Mouse (Mus musculus) left cerebral cortex, adult 2 months (tissue): ENCODE measurements around the gene Heatr9. TPM values are rescaled to one million over a fixed set of nuclear protein-coding genes. Genes with fewer than 3 reads are reported as not detected.
"Not testable (repeated sequence)": the region's sequence is repeated elsewhere in the genome, so short reads cannot be mapped to it uniquely, and the experiment has no call there.

ENCODE experiments used
- DNase-seq, 2 experiments: peaks; one replicate each; pipeline ENCODE4 v3.0.0; 2021 to 2022; ENCODE audit warnings: low spot score in 2 of 2, mixed read lengths in 1 of 2; ENCODE audit errors: extremely low spot score in 1 of 2
- H3K27ac ChIP-seq: fragments of 200-600 bp; 2 replicates; pipeline ENCODE4 v1.8.1; 2022
- H3K4me3 ChIP-seq: fragments of 200-600 bp; 2 replicates; pipeline ENCODE4 v1.8.1; 2022
- CTCF ChIP-seq: fragments of 200-600 bp; IDR thresholded peaks from 2 replicates; pipeline ENCODE4 v1.8.1; 2022; ENCODE audit warnings: antibody characterized with exemption, mild to moderate bottlenecking, moderate library complexity
- intact Hi-C: fragments of 180-260 bp; cut with DNase I; formaldehyde crosslinking; loops from one replicate; pipeline ENCODE4 v1.15.1; 2025
- long read RNA-seq, 2 experiments: library from polyadenylated mRNA; stranded (forward); transcript quantifications; one replicate each; pipeline ENCODE4 v2.0.0; 2021; ENCODE audit warnings: borderline mapping rate in 2 of 2
- total RNA-seq, 2 experiments: library from RNA; stranded (reverse); gene quantifications; 2 replicates each; pipeline ENCODE4 v1.2.3; 2021

The Heatr9 gene
- not detected for total RNA-seq
- long read RNA-seq, experiment 1: 0 reads
- long read RNA-seq, experiment 2: 0 reads

DNA sequence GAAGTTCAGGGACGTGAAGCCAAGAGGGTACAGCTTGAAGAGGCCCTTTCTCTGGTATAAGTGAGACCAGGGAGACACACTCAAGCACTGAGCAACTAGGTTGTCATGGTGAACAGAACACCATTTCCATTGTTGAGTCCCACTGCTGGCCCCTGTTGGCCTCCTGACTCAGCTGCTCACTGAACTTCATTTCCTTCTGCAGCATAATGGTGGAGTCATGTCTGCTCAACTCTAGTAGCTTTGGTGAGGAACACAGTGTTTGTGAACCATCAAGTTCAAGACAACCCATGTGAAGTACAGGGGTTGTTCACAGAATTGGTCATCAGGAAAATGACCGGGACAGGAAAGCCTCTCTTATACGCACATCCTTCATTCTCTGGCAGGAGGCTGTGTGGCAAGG lies at the start of gene Heatr9:
Heatr9 (minus strand) TSS at position 101 of the 400 bp plus-strand sequence.
- H3K4me3 ChIP-seq: no peak within 1 kb of the TSS
- no peak for DNase-seq

DNA sequence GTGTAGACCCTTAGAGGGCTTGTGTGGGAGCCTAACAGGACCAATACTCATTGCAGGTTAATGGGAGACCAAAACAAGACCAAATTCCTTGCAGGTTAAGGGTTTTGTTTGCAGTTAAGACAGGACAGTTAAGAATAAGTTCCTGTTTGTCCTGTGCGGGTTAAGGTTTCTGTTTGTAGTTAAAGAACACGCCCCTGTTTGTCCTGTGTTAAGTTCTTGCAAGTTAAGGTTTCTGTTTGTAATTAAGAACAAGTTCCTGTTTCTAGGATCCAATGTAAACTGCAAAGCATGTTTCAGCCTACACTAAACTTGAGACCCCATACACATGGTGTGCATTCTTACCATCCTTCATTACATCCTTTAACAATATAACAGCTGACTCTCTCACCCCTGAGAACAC lies 48.2 kb upstream of the Heatr9 start:
- DNase-seq: no peak
- Histone ChIP-seq H3K27ac (no peak overlapping the region), H3K4me3 (no peak overlapping the region)
- TF ChIP-seq CTCF: no peak
- intact Hi-C loops: no loop called here

More for the DNA sequence above, at the start of gene Heatr9:
- H3K27ac ChIP-seq: no peak within 1 kb of the TSS
- intact Hi-C loops: no loop called here
- no peak for TF ChIP-seq CTCF

DNA sequence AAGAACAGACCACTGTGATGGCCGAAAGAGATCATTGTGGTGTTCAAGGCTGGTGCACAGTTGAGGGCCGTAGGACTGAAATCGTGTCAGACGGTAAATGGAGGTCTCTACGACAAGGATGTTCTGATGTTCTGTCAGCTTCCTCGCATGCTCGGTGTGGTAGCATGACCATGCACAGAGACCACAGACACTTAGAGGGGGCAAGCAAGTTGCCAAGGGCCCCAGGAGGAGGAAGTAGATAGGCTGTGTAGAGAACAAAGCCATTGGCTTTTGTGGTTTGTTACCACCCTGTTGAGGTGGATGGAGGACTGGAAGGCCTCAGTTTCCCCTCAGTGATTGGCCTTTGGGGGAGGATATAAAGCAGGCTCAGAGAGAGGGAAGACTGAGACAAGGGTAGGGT lies 47.3 kb upstream of the Heatr9 start:
- TF ChIP-seq CTCF: no peak
- DNase-seq: no peak
- H3K4me3 ChIP-seq: no peak overlapping the region
- H3K27ac ChIP-seq: no peak overlapping the region
- intact Hi-C loops: no loop called here

DNA sequence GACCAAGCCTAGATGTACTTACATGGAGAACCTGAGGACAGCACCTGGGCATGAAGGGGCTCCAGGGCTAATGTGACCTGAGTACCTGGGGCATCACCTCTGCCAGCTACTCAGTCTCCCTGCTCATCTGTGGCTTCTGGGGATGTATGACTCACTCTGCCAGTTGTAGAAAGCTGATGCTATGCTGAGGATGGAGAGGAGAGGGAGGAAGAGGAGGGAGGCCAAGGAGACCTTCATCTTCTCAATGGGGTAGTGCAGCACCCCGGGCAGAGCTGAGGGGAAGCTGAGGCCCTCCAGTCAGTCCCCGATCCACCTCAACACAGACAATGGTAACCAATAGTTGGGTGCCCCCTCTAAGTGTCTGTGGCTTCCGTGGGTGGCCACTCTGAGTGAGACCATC lies 46.8 kb upstream of the Heatr9 start:
- intact Hi-C loops: no loop called here

DNA sequence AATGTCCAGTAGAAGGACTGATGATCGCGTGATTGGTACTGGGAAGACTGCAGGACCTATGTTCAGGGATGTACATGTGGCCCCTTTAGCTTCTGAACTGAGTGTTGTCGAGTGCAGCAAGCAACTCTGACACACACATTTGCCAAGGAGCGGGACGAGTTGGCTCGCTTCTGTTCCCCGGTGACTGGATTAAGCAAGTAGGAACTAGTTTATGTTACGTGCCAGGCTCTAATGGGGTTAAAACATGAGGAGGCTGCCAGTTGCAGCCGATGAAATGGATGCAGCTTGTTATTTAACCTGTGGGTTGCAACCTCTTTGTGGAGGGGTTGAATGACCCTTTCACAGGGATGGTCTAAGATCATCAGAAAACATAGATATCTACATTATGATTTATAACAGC lies 46.1 kb upstream of the Heatr9 start:
- no peak for DNase-seq
- intact Hi-C loops: no loop called here
- no peak overlapping the region for H3K27ac ChIP-seq
- TF ChIP-seq CTCF: no peak
- no peak overlapping the region for H3K4me3 ChIP-seq

More for the DNA sequence above, 46.8 kb upstream of the Heatr9 start:
- no peak overlapping the region for H3K27ac ChIP-seq
- no peak for DNase-seq
- no peak overlapping the region for H3K4me3 ChIP-seq
- no peak for TF ChIP-seq CTCF

DNA sequence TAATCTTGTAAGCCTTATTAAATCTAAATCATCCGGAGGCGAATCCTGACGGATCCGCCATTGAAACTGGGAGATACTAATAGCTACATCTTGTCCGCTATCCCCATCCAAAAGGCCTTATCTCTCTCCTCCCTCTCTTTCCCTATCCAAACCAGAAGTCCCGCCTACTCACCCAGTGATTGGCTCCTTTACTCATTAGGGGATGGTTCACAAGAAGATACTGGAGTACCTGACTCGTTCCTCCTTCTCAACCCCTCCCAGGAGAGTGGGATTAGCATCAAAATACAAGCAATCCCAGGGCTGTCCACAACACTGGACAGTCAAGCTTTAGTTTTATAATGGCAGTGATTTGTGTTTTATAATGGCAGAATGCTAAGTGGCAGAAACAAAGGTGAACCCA lies 45.3 kb upstream of the Heatr9 start:
- TF ChIP-seq CTCF: no peak
- intact Hi-C loops: no loop called here
- Histone ChIP-seq H3K4me3 (no peak overlapping the region), H3K27ac (no peak overlapping the region)
- no peak for DNase-seq

DNA sequence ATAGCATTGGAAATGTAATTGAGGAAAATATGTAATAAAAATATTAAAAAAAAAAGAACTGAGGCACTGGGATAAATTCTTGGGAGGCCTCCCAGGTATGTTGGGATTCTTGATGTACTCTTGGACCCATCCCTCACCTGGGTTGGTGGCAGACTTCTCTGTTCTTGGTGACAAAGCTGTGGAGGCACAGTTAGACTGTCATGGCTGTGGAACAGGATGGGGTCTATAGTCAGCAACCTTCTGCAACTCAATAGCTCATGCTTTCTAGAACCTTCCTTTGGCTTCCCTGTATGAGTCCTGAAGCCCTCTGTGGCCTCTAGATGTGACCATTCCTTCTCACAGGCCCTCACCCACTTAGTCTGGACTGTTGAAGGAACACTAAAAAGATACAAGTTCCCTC lies 44.6 kb upstream of the Heatr9 start:
- intact Hi-C loops: no loop called here
- no peak overlapping the region for H3K4me3 ChIP-seq
- no peak for DNase-seq
- H3K27ac ChIP-seq: no peak overlapping the region
- no peak for TF ChIP-seq CTCF

DNA sequence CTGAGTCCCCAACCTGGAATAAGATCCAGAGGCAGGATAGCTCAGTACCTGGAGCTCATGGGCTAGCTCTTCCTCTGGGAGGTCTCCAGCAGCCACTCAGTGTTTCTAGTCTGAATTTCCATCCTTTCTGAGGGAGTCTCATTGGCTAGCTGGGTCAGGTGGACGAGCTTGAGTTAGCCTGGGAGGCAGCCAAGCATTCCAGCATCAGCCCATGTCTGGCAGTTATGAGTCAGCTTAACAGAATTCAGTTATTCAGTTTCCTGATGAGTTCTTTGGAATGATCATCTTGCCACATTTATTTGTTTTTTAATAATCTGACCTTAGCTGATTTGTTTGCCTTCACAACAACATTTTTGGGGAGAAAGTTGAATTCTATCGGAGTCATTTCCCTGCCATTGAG lies 41.8 kb upstream of the Heatr9 start:
- no peak for DNase-seq
- TF ChIP-seq CTCF: no peak
- Histone ChIP-seq H3K4me3 (no peak overlapping the region), H3K27ac (no peak overlapping the region)
- intact Hi-C loops: loop anchor here (5.0 kb wide), 1 partner anchor 69 kb away; no protein-coding TSS in a partner anchor

DNA sequence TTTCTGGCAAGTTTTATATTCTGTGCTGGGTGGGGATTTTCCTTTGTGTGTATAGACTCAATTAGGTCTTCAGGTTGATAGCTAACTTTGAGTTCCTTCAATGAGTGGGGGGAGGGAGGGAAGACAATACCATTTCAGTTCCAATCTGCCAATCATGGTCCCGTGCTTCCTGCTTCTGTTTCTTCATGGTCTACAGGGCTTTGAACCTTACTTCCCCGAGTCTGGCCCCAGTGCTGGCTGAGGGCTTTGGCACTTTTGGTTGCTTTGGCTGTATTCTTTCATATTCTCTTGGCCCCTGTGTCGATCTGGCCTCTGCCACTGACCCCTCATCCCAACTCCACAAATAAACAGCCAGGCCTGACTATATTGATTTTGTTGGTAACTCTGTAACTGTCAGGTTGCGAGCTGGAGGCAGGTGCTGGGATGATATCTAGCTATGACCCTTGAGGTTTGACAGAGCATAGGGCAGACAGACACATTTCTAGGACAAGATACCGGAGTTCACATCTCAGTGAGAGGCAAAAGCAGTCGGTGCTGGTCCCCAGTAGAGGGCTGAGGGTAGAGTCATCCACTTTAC lies 40.4 kb upstream of the Heatr9 start:
- intact Hi-C loops: loop anchor here (5.0 kb wide), 1 partner anchor 70 kb away; no protein-coding TSS in a partner anchor
- TF ChIP-seq CTCF: no peak
- DNase-seq: no peak
- H3K4me3 ChIP-seq: no peak overlapping the region
- no peak overlapping the region for H3K27ac ChIP-seq

DNA sequence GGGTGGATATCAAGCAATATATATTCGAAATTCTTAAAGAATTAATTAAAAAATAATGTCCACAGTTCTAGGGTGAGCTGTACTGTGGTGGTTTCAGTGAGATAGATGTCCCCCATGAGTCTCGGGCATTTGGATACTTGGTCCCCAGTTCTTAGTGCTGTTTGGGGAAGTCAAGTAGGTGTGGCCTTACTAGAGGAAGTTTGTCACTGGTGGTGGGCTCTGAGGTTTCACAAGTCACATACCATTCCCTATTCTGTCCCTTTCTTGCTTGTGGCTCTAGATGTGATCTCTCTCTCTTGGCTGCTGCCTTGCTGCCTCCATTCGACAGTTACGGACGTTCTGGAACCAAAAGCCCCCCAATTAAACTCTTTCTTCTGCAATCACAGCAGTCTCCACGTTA lies 38.4 kb upstream of the Heatr9 start:
- H3K4me3 ChIP-seq: no peak overlapping the region
- intact Hi-C loops: loop anchor here (5.0 kb wide), 1 partner anchor 72 kb away; no protein-coding TSS in a partner anchor
- DNase-seq: no peak
- no peak for TF ChIP-seq CTCF
- H3K27ac ChIP-seq: no peak overlapping the region

DNA sequence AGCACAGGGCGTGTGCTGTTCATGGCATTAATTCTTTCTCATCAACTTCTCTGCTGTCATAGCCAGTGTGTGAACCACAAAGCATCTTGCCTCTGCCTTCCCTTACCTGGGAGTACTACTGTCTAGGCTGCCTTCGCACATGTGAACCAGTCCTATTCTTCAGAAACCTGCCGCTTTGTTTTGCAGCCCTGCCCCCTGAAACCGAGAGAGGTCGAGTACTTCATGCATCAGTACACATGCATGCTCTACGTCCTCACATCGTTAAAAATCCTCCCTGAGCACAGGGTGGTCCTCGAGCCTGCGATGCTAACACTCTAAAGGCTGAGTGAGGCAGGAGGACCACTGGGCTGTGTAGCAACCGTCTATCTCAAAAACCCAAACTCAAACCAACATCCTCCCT lies 35.1 kb upstream of the Heatr9 start:
- intact Hi-C loops: no loop called here

DNA sequence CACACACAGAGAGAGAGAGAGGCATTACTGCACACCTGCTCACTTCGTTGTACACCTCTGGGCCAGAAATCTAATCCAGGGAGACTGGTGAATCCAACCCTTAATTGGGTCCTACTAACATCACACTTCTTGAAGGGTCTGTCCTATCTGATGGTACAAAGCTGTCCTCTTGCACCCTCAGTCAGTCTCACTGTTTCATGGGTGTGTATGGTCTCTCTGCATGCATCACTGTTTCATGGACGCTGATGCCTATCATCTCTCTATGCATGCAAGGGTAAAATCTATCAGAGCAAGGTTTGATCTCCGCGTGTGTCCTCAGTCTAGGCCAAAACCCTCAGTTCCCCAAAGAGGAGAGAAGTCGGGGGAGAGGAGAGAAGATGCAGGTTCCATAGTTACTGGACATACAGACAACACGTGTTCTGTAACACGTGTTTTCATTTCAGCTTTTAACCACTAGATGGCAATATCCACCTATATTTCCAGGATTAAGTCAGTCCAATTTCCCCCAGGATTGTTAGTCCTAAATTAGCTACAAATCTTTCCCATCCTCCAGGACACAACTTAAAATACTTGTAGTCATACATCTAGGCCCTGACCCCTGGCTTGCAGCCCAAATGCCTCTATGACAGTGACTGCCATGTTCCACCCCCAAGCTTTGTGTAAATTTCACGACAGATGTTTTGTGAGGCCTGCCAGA lies 34.3 kb upstream of the Heatr9 start:
- intact Hi-C loops: loop anchor here (1.0 kb wide), 1 partner anchor 183 kb away; no protein-coding TSS in a partner anchor
- TF ChIP-seq CTCF: peak; percentile 85

More for the DNA sequence above, 35.1 kb upstream of the Heatr9 start:
- no peak for TF ChIP-seq CTCF
- Histone ChIP-seq H3K27ac (no peak overlapping the region), H3K4me3 (no peak overlapping the region)
- DNase-seq: no peak

DNA sequence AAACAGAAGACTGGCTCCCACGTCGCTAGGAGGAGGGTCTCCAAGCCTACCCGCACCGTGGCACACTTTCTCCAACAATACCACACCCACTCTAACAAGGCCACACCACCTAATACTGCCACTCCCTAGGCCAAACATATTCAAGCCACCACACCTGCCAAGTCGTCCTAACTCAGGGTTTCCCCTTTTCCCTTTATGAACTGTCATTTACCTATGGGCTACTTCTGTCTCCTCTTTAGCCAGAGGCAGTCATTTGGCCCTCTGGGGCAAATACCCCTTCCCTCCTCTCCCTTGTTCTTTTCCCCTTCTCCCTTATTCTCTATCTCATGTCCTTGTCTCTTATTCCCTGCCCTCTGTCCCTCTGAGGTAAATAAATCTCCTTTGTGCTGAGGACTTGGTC lies 29.7 kb upstream of the Heatr9 start:
- Histone ChIP-seq H3K4me3 (no peak overlapping the region), H3K27ac (no peak overlapping the region)
- intact Hi-C loops: no loop called here
- TF ChIP-seq CTCF: no peak
- no peak for DNase-seq

More for the DNA sequence above, 34.3 kb upstream of the Heatr9 start:
- DNase-seq: no peak
- Histone ChIP-seq H3K27ac (no peak overlapping the region), H3K4me3 (no peak overlapping the region)

DNA sequence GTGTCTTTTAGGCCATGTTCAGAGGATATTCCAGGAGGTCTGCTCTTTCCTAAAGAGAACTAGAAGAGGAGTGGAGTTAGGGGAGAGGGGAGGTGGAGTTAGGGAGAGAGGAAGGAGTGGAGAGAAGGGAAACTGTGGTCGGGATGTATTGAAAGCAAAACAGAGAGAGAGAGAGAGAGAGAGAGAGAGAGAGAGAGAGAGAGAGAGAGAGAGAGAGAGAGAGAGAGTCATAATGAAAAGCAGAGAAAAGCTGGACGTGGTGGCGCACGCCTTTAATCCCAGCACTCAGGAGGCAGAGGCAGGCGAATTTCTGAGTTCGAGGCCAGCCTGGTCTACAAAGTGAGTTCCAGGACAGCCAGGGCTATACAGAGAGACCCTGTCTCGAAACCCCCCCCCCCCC lies 29.1 kb upstream of the Heatr9 start:
- H3K4me3 ChIP-seq, DNase-seq, H3K27ac ChIP-seq, intact Hi-C loops: not testable (repeated sequence)
